Mouse (Mus musculus) ES-Bruce4 (cell line): ENCODE data around the gene Fosl1. TPM values are rescaled to one million over a fixed set of nuclear protein-coding genes. Genes with fewer than 3 reads are reported as not detected.

ENCODE experiments used
- H3K27ac ChIP-seq: 2 replicates; pipeline ENCODE4 v1.5.1; 2012; ENCODE audit warnings: low read length, inconsistent platforms; ENCODE audit not compliant: insufficient read depth
- H3K27me3 ChIP-seq: 2 replicates; pipeline ENCODE4 v1.6.1; 2012; ENCODE audit warnings: mild to moderate bottlenecking, low read length, inconsistent platforms; ENCODE audit not compliant: control insufficient read depth, poor library complexity, insufficient read depth, severe bottlenecking
- H3K36me3 ChIP-seq: 2 replicates; pipeline ENCODE4 v1.6.1; 2012; ENCODE audit warnings: inconsistent platforms, mild to moderate bottlenecking, low read length, moderate library complexity; ENCODE audit not compliant: control insufficient read depth, poor library complexity, insufficient read depth, severe bottlenecking
- H3K4me1 ChIP-seq: one replicate; pipeline ENCODE4 v1.8.1; 2011; ENCODE audit warnings: low read length; ENCODE audit not compliant: control insufficient read depth, insufficient read depth
- H3K4me3 ChIP-seq: 2 replicates; pipeline ENCODE4 v1.5.1; 2011; ENCODE audit warnings: low read depth, mild to moderate bottlenecking, low read length
- H3K9ac ChIP-seq: 2 replicates; pipeline ENCODE4 v1.6.1; 2012; ENCODE audit warnings: low read depth, mild to moderate bottlenecking, inconsistent platforms; ENCODE audit not compliant: poor library complexity, severe bottlenecking
- H3K9me3 ChIP-seq: replicated peaks from 2 replicates; pipeline ENCODE4 v1.6.1; 2012; ENCODE audit warnings: mild to moderate bottlenecking, low read length, inconsistent platforms; ENCODE audit not compliant: control insufficient read depth, poor library complexity, insufficient read depth, severe bottlenecking
- CTCF ChIP-seq: IDR thresholded peaks from one replicate; pipeline ENCODE4 v1.8.1; 2011; ENCODE audit warnings: low read depth, low read length
- EP300 ChIP-seq: IDR thresholded peaks from 2 replicates; pipeline ENCODE4 v1.6.1; 2011; ENCODE audit warnings: low read depth, low read length; ENCODE audit not compliant: insufficient read depth
- POLR2A ChIP-seq: IDR thresholded peaks from one replicate; pipeline ENCODE4 v1.8.1; 2011; ENCODE audit warnings: low read length; ENCODE audit not compliant: insufficient read depth
- polyA plus RNA-seq: library from polyadenylated mRNA; stranded (reverse); fragments of >200 nt; gene quantifications from 2 replicates; pipeline ENCODE4 v1.2.4, GENCODE M21; 2011; ENCODE audit warnings: low read depth; ENCODE audit not compliant: missing spikeins, insufficient read depth, insufficient read length

Gene Fosl1
- polyA plus RNA-seq, 1 experiment, result 1.3 TPM

DNA sequence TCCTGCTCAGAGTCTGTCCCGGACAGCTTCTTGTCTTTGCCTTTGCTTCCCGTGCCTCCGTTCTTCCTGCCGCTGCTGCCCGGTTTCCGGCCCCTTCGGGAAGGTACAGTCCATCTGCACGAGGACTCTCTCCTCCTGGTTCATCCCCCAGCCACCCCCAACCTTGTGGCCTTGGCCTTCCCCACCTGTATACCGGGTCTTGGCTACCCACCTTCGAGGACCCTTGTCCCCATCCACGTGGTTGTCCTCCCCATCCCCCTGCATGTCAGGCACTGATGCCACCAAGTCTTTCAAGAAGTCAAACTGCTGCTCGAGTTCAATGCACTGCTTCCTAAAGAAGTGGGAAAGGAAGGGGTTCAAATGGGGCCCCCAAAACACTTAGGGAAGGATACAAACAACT is 23.8 kb upstream of the Fosl1 start:
- no peaks in the 10 kb centered on the region for H3K4me1 ChIP-seq
- no peak overlapping the region for H3K27ac ChIP-seq
- H3K9me3 ChIP-seq, result no peaks in the 10 kb centered on the region
- H3K4me3 ChIP-seq, result peak overlapping the region; percentile 98
- TF ChIP-seq EP300 (no peak), POLR2A (no peak), CTCF (no peak)
- peak overlapping the region; percentile 97 for H3K9ac ChIP-seq
- no peaks in the 10 kb centered on the region for H3K27me3 ChIP-seq
- H3K36me3 ChIP-seq, result no peaks in the 10 kb centered on the region

DNA sequence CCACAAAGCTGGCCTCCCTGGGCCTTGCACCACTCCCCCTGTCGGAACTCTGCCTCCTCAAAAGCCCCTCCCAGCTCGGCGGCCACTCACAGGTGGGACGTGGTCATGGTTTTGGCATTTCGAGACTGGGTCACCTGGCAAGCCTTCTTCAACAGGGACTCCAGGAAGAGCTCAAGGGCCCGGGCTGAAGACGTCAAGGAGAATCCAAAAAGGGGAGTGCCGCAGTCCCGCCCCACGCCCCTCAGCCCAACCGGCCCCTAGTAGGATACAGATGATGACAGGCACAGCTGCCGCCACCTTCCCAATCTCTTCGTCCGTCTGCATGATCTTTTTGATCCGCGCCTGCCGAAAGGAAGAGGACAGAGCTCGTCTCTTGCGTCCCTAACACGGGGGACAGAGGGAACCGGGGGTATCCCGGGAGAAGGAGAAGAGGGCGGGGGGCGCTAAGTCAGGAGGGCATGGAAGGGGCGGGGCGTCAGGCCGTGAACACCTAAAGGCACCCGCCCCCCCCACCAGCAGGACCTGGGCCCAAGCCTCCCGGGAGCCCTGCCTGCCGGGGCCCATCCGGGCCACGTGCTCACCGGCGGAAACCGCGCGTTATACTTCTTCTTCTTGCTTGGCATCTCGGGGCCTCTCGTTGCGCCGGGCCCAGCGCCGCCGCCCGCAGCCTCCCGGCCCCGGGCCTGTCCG is 23.1 kb upstream of the Fosl1 start:
- Histone ChIP-seq H3K36me3 (no peaks in the 10 kb centered on the region), H3K9ac (peak overlapping the region; percentile 97), H3K27ac (no peak overlapping the region; the same call in 1 of the 2 replicates), H3K9me3 (no peaks in the 10 kb centered on the region), H3K27me3 (no peaks in the 10 kb centered on the region), H3K4me1 (no peaks in the 10 kb centered on the region), H3K4me3 (peak overlapping the region; percentile 98)
- no peak for TF ChIP-seq CTCF
- no peak for TF ChIP-seq POLR2A
- TF ChIP-seq EP300, result no peak

DNA sequence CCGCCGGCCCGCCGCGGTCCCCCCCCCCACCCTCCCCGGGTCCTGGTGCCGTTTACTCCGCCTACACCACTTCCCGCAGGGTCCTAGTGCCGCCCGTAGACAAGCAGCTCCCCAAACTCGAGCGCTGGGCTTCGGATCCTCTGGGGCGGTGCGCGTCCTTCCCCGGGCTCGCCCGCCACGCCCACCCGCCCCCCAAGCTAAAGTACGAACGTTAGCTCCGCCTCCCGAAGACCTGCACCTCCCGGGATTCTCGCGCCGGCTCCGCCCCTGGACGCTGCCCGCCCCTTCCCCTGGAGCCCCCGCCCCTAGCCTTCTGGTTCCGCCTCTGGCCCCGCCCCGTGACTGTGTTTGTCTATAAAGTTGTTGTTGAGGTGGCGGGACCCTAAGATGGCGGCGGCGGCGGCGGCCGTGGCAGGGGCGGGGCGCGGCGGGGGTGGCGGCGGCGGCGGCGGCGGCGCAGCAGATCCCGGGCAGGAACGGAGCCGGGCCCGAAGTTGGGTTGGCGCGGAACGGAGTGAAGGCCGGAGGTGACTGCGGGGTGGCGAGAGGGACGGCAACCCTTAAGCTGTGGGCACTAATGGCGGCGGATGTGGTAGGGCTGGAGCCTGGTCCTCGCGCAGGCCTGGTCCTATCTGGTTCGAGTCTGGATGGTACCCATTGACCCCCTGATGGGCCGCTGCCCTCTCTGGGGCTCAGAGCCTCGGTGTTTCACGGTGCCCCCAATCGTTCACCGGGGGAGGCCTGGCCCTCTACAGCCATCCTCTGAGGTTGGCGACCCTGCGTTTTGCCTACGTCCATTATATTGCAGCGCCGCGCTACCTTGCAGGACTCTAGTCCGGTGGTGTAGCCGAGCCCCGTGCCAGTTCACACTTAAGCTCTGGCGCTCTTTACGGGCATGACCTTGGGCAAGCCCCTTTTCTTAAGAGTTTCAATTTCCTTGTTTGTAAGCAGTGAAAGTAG is 22.3 kb upstream of the Fosl1 start, which contains the start of the genes Drap1 and AI837181:
TSS of gene Drap1 (minus strand) at position 198 of the 960 bp plus-strand sequence.
TSS of gene AI837181 (plus strand) at position 363 of the 960 bp plus-strand sequence.
- Histone ChIP-seq H3K4me3 (peak within 1 kb of the TSS; percentile 99), H3K4me1 (no peaks in the 10 kb centered on the region), H3K27me3 (no peaks in the 10 kb centered on the region), H3K36me3 (no peaks in the 10 kb centered on the region), H3K9ac (peak within 1 kb of the TSS; percentile 97), H3K27ac (peak within 1 kb of the TSS; percentile 34), H3K9me3 (no peaks in the 10 kb centered on the region)
- TF ChIP-seq EP300 (no peak), CTCF (no peak), POLR2A (no peak)

DNA sequence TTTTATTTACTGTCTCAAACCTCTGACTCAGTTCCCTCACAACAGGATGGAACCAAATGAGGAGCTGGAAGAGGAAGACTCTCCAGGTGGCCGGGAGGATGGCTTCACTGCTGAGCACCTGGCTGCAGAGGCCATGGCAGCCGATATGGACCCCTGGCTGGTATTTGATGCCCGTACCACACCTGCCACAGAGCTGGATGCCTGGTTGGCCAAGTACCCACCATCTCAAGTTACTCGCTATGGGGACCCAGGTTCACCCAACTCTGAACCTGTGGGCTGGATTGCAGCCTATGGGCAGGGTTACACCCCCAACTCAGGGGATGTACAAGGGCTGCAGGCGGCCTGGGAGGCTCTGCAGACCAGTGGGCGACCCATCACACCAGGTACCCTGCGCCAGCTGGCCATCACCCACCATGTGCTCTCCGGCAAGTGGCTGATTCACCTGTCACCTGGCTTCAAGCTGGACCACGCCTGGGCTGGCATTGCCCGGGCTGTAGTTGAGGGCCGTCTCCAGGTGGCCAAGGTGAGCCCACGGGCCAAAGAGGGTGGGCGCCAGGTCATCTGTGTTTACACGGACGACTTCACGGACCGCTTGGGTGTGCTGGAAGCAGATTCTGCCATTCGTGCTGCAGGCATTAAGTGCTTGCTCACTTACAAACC is 21.3 kb upstream of the Fosl1 start:
- Histone ChIP-seq H3K27ac (0 out of 2 replicates have a peak overlapping the region, but pooled peaks have one; percentile 34), H3K9me3 (no peaks in the 10 kb centered on the region), H3K27me3 (no peaks in the 10 kb centered on the region), H3K36me3 (no peaks in the 10 kb centered on the region), H3K4me3 (peak overlapping the region; percentile 99), H3K9ac (peak overlapping the region; percentile 97), H3K4me1 (no peaks in the 10 kb centered on the region)
- TF ChIP-seq CTCF (no peak), EP300 (no peak), POLR2A (no peak)

DNA sequence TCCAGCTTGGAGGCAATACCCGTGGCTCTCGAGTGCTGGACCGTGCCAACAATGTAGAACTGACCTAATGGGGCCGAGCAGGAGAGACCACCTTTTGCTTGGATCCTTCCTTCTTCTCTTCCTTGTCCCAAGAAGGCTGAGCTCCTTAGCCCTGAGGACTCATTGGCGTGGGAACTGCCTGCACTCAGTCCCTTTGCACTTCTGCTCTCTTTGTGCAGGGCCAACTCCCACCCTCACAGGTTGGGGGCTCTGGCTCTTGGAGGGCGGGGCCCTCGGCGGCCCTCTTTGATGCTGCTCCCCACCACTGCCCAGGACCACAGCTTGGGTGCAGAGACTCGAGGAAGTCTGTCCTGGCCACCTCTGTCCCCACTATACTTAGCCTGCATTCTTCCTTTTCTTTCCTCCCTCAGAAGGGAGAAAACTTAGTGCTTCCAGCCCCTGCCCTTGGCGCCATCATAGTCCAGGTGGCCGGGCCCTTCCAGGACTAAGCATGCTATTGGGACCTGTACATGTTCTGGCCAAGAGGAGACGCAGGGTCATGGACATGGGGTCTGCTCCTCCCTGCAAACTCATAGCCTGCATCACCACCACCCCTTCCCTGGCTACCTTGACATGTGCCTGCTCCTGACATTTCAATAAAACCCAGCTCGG is 20.6 kb upstream of the Fosl1 start:
- Histone ChIP-seq H3K27me3 (no peaks in the 10 kb centered on the region), H3K36me3 (no peaks in the 10 kb centered on the region), H3K27ac (no peak overlapping the region), H3K4me1 (no peaks in the 10 kb centered on the region), H3K4me3 (no peak overlapping the region), H3K9me3 (no peaks in the 10 kb centered on the region), H3K9ac (no peak overlapping the region)
- TF ChIP-seq EP300 (no peak), POLR2A (no peak), CTCF (no peak)
